Mouse (Mus musculus) CH12.LX (cell line): ENCODE measurements around the gene Gatad2a. TPM values are rescaled to one million over a fixed set of nuclear protein-coding genes. Genes with fewer than 3 reads are reported as not detected.

Experiments
- DNase-seq: peaks from one replicate; pipeline ENCODE4 v3.0.0-alpha.2; 2013; ENCODE audit errors: extremely low read depth
- H3K27ac ChIP-seq: 2 replicates; pipeline ENCODE4 v1.5.1; 2012; ENCODE audit warnings: low read depth, mild to moderate bottlenecking, control low read depth, moderate library complexity; ENCODE audit not compliant: insufficient read depth
- H3K27me3 ChIP-seq: replicated peaks from 2 replicates; pipeline ENCODE3; 2012; ENCODE audit warnings: inconsistent platforms
- H3K36me3 ChIP-seq, 2 experiments: replicated peaks in 1 of 2; 2 replicates each; pipeline versions ENCODE3 to v1.6.1; 2012; ENCODE audit warnings: inconsistent platforms in 1 of 2, low read length in 1 of 2, mild to moderate bottlenecking in 1 of 2, mixed read lengths in 1 of 2, moderate library complexity in 1 of 2; ENCODE audit not compliant: control insufficient read depth in 1 of 2, insufficient read depth in 1 of 2
- H3K4me1 ChIP-seq, 2 experiments: 2 replicates each; pipeline ENCODE4 v1.6.1; 2012; ENCODE audit warnings: inconsistent platforms in 1 of 2, moderate library complexity in 1 of 2; ENCODE audit not compliant: insufficient read depth in 2 of 2, control insufficient read depth in 1 of 2
- H3K4me2 ChIP-seq: 2 replicates; pipeline ENCODE4 v1.6.1; 2012; ENCODE audit warnings: low read depth, mild to moderate bottlenecking, control low read depth; ENCODE audit not compliant: poor library complexity, insufficient read depth, severe bottlenecking
- H3K4me3 ChIP-seq, 3 experiments: fragments of 150-350 bp in 1 of 3; sonication (generic) in 1 of 3; replicated peaks in 1 of 3; 2 replicates each; pipeline versions ENCODE3 to v1.5.1; 2011 to 2012; ENCODE audit warnings: low read depth in 2 of 3, low read length in 2 of 3, mild to moderate bottlenecking in 2 of 3, moderate library complexity in 2 of 3, control low read depth in 1 of 3, improper control_type of control experiment in 1 of 3, inconsistent platforms in 1 of 3, mixed read lengths in 1 of 3; ENCODE audit not compliant: poor library complexity in 1 of 3
- H3K79me2 ChIP-seq: replicated peaks from 2 replicates; pipeline ENCODE4 v1.6.1; 2012; ENCODE audit warnings: mild to moderate bottlenecking, moderate library complexity; ENCODE audit not compliant: control insufficient read depth, poor library complexity, insufficient read depth, severe bottlenecking; ENCODE audit errors: extremely low read depth
- H3K9ac ChIP-seq: 2 replicates; pipeline ENCODE4 v1.6.1; 2012; ENCODE audit warnings: low read depth, mild to moderate bottlenecking, control low read depth, moderate library complexity; ENCODE audit not compliant: insufficient read depth
- H3K9me3 ChIP-seq: replicated peaks from 2 replicates; pipeline ENCODE3; 2012; ENCODE audit warnings: low read length, inconsistent platforms, mixed read lengths
- BHLHE40 ChIP-seq: IDR thresholded peaks from 2 replicates; pipeline ENCODE4 v1.6.1; 2011; ENCODE audit warnings: mild to moderate bottlenecking, low read depth, low read length, improper control_type of control experiment
- EP300 ChIP-seq: IDR thresholded peaks from 2 replicates; pipeline ENCODE4 v1.6.1; 2011; ENCODE audit warnings: low read length, improper control_type of control experiment
- HCFC1 ChIP-seq: IDR thresholded peaks from 2 replicates; pipeline ENCODE4 v1.6.1; 2012; ENCODE audit warnings: low read depth, mild to moderate bottlenecking, inconsistent platforms, low read length, improper control_type of control experiment
- JUN ChIP-seq: IDR thresholded peaks from 2 replicates; pipeline ENCODE4 v1.6.1; 2011; ENCODE audit warnings: low read depth, mild to moderate bottlenecking, low read length, improper control_type of control experiment, moderate library complexity; ENCODE audit not compliant: insufficient read depth
- MAFK ChIP-seq: IDR thresholded peaks from 2 replicates; pipeline ENCODE4 v1.6.1; 2011; ENCODE audit warnings: low read length, improper control_type of control experiment; ENCODE audit not compliant: insufficient replicate concordance
- MAZ ChIP-seq: IDR thresholded peaks from 2 replicates; pipeline ENCODE4 v1.6.1; 2012; ENCODE audit warnings: low read depth, mild to moderate bottlenecking, inconsistent platforms, low read length, improper control_type of control experiment, moderate library complexity
- MEF2A ChIP-seq: IDR thresholded peaks from 2 replicates; pipeline ENCODE4 v1.6.1; 2014; ENCODE audit warnings: low read depth, mild to moderate bottlenecking, inconsistent platforms, low read length, improper control_type of control experiment, borderline replicate concordance
- MYC ChIP-seq: IDR thresholded peaks from 2 replicates; pipeline ENCODE4 v1.6.1; 2011; ENCODE audit warnings: low read depth, mild to moderate bottlenecking, improper control_type of control experiment, low read length
- PAX5 ChIP-seq: IDR thresholded peaks from 2 replicates; pipeline ENCODE4 v1.6.1; 2012; ENCODE audit warnings: low read length, inconsistent platforms, mixed read lengths
- POLR2A ChIP-seq: IDR thresholded peaks from 2 replicates; pipeline ENCODE4 v1.6.1; 2011; ENCODE audit warnings: low read depth, mild to moderate bottlenecking, improper control_type of control experiment, low read length
- POLR2AphosphoS2 ChIP-seq: IDR thresholded peaks from 2 replicates; pipeline ENCODE4 v1.6.1; 2011; ENCODE audit warnings: low read depth, low read length, improper control_type of control experiment
- RCOR1 ChIP-seq: conservative IDR thresholded peaks from 2 replicates; pipeline ENCODE4 v1.6.1; 2012; ENCODE audit warnings: low read depth, mild to moderate bottlenecking, inconsistent platforms, low read length, improper control_type of control experiment
- SMC3 ChIP-seq: IDR thresholded peaks from 2 replicates; pipeline ENCODE4 v1.6.1; 2011; ENCODE audit warnings: low read depth, low read length, improper control_type of control experiment
- TCF12 ChIP-seq: IDR thresholded peaks from 2 replicates; pipeline ENCODE4 v1.6.1; 2014; ENCODE audit warnings: low read depth, mild to moderate bottlenecking, inconsistent platforms, low read length, improper control_type of control experiment
- UBTF ChIP-seq: IDR thresholded peaks from 2 replicates; pipeline ENCODE4 v1.6.1; 2012; ENCODE audit warnings: low read depth, mild to moderate bottlenecking, inconsistent platforms, low read length, improper control_type of control experiment, moderate library complexity
- ZC3H11A ChIP-seq: IDR thresholded peaks from 2 replicates; pipeline ENCODE4 v1.6.1; 2012; ENCODE audit warnings: low read depth, mild to moderate bottlenecking, inconsistent platforms, low read length, improper control_type of control experiment
- ZKSCAN1 ChIP-seq: IDR thresholded peaks from 2 replicates; pipeline ENCODE4 v1.6.1; 2012; ENCODE audit warnings: low read depth, inconsistent platforms, low read length, improper control_type of control experiment, borderline replicate concordance
- ZMIZ1 ChIP-seq: IDR thresholded peaks from 2 replicates; pipeline ENCODE4 v1.6.1; 2012; ENCODE audit warnings: low read depth, mild to moderate bottlenecking, inconsistent platforms, low read length, improper control_type of control experiment
- dilution Hi-C: fragments of 300-500 bp; cut with MboI; formaldehyde crosslinking; loops from 2 replicates; pipeline ENCODE4 v1.14.3; 2020; ENCODE audit warnings: low sequenced_read_pairs; ENCODE audit not compliant: extremely low pct_unique_long_range_greater_than_20kb, extremely low pct_ligation_motif_present
- in situ Hi-C: fragments of 300-500 bp; cut with MboI; formaldehyde crosslinking; loops from 3 replicates; pipeline ENCODE4 v1.14.3; 2019; ENCODE audit warnings: low sequenced_read_pairs, low pct_ligation_motif_present, low pct_unique_long_range_greater_than_20kb, mixed read lengths
- polyA plus RNA-seq: library from polyadenylated mRNA; unstranded; fragments of >175 nt; gene quantifications from 2 replicates; pipeline ENCODE4 v1.2.1, GENCODE M21; 2012; ENCODE audit warnings: low read depth; ENCODE audit not compliant: insufficient read length
- total RNA-seq, 2 experiments: library from RNA; depleted of rRNA; stranded (reverse); fragments of 300-350 nt in 1 of 2; fragments of >200 nt in 1 of 2; gene quantifications; 2 replicates each; pipeline ENCODE4 v1.2.3; 2012 to 2014

The Gatad2a gene
- total and polyA plus RNA-seq, 3 experiments, result 35.7 to 95.1 (median 70.8) TPM

DNA sequence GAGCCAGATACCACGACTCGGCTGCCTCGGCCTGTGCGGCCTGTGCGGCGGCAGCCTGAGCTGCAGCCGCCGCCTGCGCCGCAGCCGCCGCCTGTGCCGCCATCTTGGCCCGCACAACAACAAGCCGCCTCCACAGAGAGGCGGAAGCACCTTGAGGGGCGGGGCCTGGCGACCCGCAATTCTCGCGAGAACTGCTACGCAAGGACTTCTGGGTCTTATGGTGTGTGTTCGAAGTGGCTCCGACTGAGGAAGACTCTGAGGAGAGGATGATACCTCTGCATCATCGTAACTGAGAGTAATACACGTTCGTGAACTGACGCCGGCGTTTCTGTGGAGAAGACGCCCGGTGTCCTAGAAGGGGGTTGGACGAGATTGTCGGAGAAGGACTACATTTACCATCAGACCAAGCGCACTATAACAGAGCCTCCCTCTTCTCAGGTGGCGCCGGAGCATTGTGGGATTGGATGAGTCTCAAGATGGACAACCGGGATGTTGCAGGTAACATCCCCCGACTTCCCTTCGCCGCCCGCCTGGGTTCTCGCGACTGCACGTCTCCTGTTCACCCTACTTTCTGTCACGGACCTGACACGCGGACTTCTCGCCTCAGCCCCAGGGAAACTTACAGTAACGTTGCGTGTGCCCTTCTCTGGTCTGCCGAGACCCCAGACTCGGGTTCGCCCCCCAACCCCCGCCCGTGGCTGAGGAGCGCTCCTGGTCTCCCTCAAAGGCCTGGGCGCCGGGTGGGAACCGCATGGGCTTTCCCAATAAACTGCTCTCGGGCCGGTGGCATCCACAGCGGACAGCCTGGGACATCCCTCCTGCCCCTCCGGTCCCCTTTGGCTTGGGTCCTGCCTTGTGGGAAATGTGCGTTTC is 46.6 kb upstream of the Gatad2a start, which contains the start of the genes Mau2 and Sugp1 (continued):
- TF ChIP-seq MYC, result no peak
- 0 out of 2 replicates have a peak, but pooled peaks have one; percentile 72 for TF ChIP-seq ZMIZ1
- TF ChIP-seq HCFC1, result peak; percentile 92
- TF ChIP-seq ZC3H11A, result no peak
- peak; percentile 55 for TF ChIP-seq POLR2AphosphoS2
- no peak for TF ChIP-seq EP300
- TF ChIP-seq BHLHE40, result no peak
- peak; percentile 95 for TF ChIP-seq TCF12
- TF ChIP-seq JUN, result no peak
- TF ChIP-seq POLR2A, result peak; percentile 92

- Histone ChIP-seq H3K9me3 (no peaks in the 10 kb centered on the region), H3K4me2 (peak overlapping the region; percentile 77; the same call in 1 of the 2 replicates), H3K27ac (peak overlapping the region; percentile 47), H3K4me3 (peak overlapping the region; percentile 82 to 99 (median 99)), H3K36me3 (peaks cover 0 to 44% of the 10 kb centered on the region in 2 experiments), H3K9ac (peak overlapping the region; percentile 94), H3K79me2 (peaks cover 91% of the 10 kb centered on the region), H3K4me1 (peaks cover 11 to 42% of the 10 kb centered on the region in 2 experiments), H3K27me3 (no peaks in the 10 kb centered on the region)
- dilution Hi-C loops (no loop called here), in situ Hi-C loops (no loop called here)
- peak; percentile 40; the same call in 1 of the 2 replicates for TF ChIP-seq UBTF
- no peak for TF ChIP-seq PAX5
- no peak for TF ChIP-seq MAZ
- no peak for DNase-seq
Measured at GRCm38 (mm10) chr8:70041885-70042546, 45.8 kb upstream of the Gatad2a start.

GRCm38 (mm10) chr8:70037994-70038393 is 41.8 kb upstream of the Gatad2a start:
- Histone ChIP-seq H3K27me3 (no peaks in the 10 kb centered on the region), H3K9ac (no peak overlapping the region), H3K4me1 (peaks cover 11 to 32% of the 10 kb centered on the region in 2 experiments), H3K36me3 (peaks cover 3 to 61% of the 10 kb centered on the region in 2 experiments), H3K27ac (no peak overlapping the region), H3K9me3 (no peaks in the 10 kb centered on the region), H3K79me2 (peaks cover 75% of the 10 kb centered on the region), H3K4me2 (no peak overlapping the region), H3K4me3 (no peak overlapping the region)
- DNase-seq, result no peak
- dilution Hi-C loops (no loop called here), in situ Hi-C loops (no loop called here)
- TF ChIP-seq POLR2AphosphoS2 (no peak), RCOR1 (no peak), ZKSCAN1 (no peak), JUN (no peak), ZC3H11A (no peak), MEF2A (no peak), UBTF (no peak), SMC3 (no peak), MAFK (no peak)
